Mouse (Mus musculus): ENCODE measurements around the gene Pygo1. TPM values are rescaled to one million over a fixed set of nuclear protein-coding genes. Genes with fewer than 3 reads are reported as not detected.
A peak's percentile ranks its signal among the peaks of the same experiment; 100 is the strongest.

Pygo1 gene
- polyA plus RNA-seq, 1 experiment, result 0.01 TPM

GRCm38 (mm10) chr9:72983066-72983465, 57.6 kb downstream of the Pygo1 start:
- H3K4me2 ChIP-seq (ENCODE audit: low read depth), result no peak overlapping the region
- no peaks in the 10 kb centered on the region for H3K36me3 ChIP-seq (ENCODE audit: control insufficient read depth, insufficient read depth)
- TF ChIP-seq CEBPB (IDR thresholded peaks at IDR 0.05; ENCODE audit: insufficient read depth, poor library complexity, severe bottlenecking) (no peak), TCF12 (IDR thresholded peaks at IDR 0.05; ENCODE audit: insufficient read depth, poor library complexity, severe bottlenecking) (no peak)

GRCm38 (mm10) chr9:72985250-72986220, 60.1 kb downstream of the Pygo1 start, which contains the start of the genes Ccpg1os and Ccpg1:
TSS of gene Ccpg1os (minus strand) at chr9:72985382.
TSS of gene Ccpg1 (plus strand) at chr9:72985429.
- H3K4me3 ChIP-seq, result peak within 1 kb of the TSS; percentile 38
- no peaks in the 10 kb centered on the region for H3K27me3 ChIP-seq (ENCODE audit: control insufficient read depth, insufficient read depth, insufficient read length)
- peak within 1 kb of the TSS; percentile 95 for H3K4me2 ChIP-seq (ENCODE audit: low read depth)
- H3K36me3 ChIP-seq (ENCODE audit: control insufficient read depth, insufficient read depth), result no peaks in the 10 kb centered on the region
- peak within 1 kb of the TSS; percentile 23 for H3ac ChIP-seq (ENCODE audit: control insufficient read depth, insufficient read length)
- no peaks in the 10 kb centered on the region for H3K79me2 ChIP-seq (ENCODE audit: control insufficient read depth, insufficient read depth)
- TF ChIP-seq MYOD1 (IDR thresholded peaks at IDR 0.05; ENCODE audit: control insufficient read depth in 1 of 3, insufficient read length in 2 of 3, low read depth in 2 of 3), result peak in 2 of 3 experiments; percentile 68 to 77
- no peak for TF ChIP-seq SRF (IDR thresholded peaks at IDR 0.05; ENCODE audit: control insufficient read depth, insufficient read length, low read depth)
- peak; percentile 32 to 84 (median 83) for TF ChIP-seq MYOG (IDR thresholded peaks at IDR 0.05; ENCODE audit: control insufficient read depth in 1 of 3, insufficient read depth in 1 of 3, insufficient read length in 2 of 3, low read depth in 2 of 3)
- TF ChIP-seq POLR2A (IDR thresholded peaks at IDR 0.05; ENCODE audit: insufficient read length, low read depth), result peak; percentile 58
- no peak for TF ChIP-seq E2F4 (IDR thresholded peaks at IDR 0.05; ENCODE audit: insufficient read depth)

More at GRCm38 (mm10) chr9:72983066-72983465, 57.6 kb downstream of the Pygo1 start:
- Histone ChIP-seq H3K27me3 (ENCODE audit: control insufficient read depth, insufficient read depth, insufficient read length) (no peaks in the 10 kb centered on the region), H3ac (ENCODE audit: control insufficient read depth, insufficient read length) (no peak overlapping the region), H3K79me2 (ENCODE audit: control insufficient read depth, insufficient read depth) (no peaks in the 10 kb centered on the region), H3K4me3 (no peak overlapping the region)

- Histone ChIP-seq H3K4me2 (ENCODE audit: low read depth) (no peak overlapping the region), H3K27me3 (ENCODE audit: control insufficient read depth, insufficient read depth, insufficient read length) (no peaks in the 10 kb centered on the region), H3K4me3 (no peak overlapping the region), H3K79me2 (ENCODE audit: control insufficient read depth, insufficient read depth) (no peaks in the 10 kb centered on the region), H3K36me3 (ENCODE audit: control insufficient read depth, insufficient read depth) (no peaks in the 10 kb centered on the region), H3ac (ENCODE audit: control insufficient read depth, insufficient read length) (no peak overlapping the region)
- TF ChIP-seq MAX (IDR thresholded peaks at IDR 0.05; ENCODE audit: low read depth) (no peak), POLR2A (IDR thresholded peaks at IDR 0.05; ENCODE audit: insufficient read length, low read depth) (no peak), TCF3 (IDR thresholded peaks at IDR 0.05; ENCODE audit: insufficient read length, low read depth) (no peak), SRF (IDR thresholded peaks at IDR 0.05; ENCODE audit: control insufficient read depth, insufficient read length, low read depth) (no peak), CEBPB (IDR thresholded peaks at IDR 0.05; ENCODE audit: insufficient read depth, poor library complexity, severe bottlenecking) (no peak), USF1 (IDR thresholded peaks at IDR 0.05; ENCODE audit: low read depth) (no peak), REST (IDR thresholded peaks at IDR 0.05; ENCODE audit: insufficient read depth, insufficient read length) (no peak), MYOG (IDR thresholded peaks at IDR 0.05; ENCODE audit: control insufficient read depth in 1 of 3, insufficient read depth in 1 of 3, insufficient read length in 2 of 3, low read depth in 2 of 3) (no peak), TCF12 (IDR thresholded peaks at IDR 0.05; ENCODE audit: insufficient read depth, poor library complexity, severe bottlenecking) (no peak), MYOD1 (IDR thresholded peaks at IDR 0.05; ENCODE audit: control insufficient read depth in 1 of 3, insufficient read length in 2 of 3, low read depth in 2 of 3) (no peak), E2F4 (IDR thresholded peaks at IDR 0.05; ENCODE audit: insufficient read depth) (no peak), POLR2AphosphoS2 (IDR thresholded peaks at IDR 0.05; ENCODE audit: insufficient read length, low read depth) (no peak)
Observed at GRCm38 (mm10) chr9:72987703-72988102, 62.3 kb downstream of the Pygo1 start.

GRCm38 (mm10) chr9:72988706-72989105, 63.3 kb downstream of the Pygo1 start:
- Histone ChIP-seq H3K4me3 (no peak overlapping the region), H3K4me2 (ENCODE audit: low read depth) (no peak overlapping the region), H3K36me3 (ENCODE audit: control insufficient read depth, insufficient read depth) (no peaks in the 10 kb centered on the region), H3K27me3 (ENCODE audit: control insufficient read depth, insufficient read depth, insufficient read length) (no peaks in the 10 kb centered on the region), H3ac (ENCODE audit: control insufficient read depth, insufficient read length) (no peak overlapping the region), H3K79me2 (ENCODE audit: control insufficient read depth, insufficient read depth) (no peaks in the 10 kb centered on the region)
- no peak for TF ChIP-seq MYOD1 (IDR thresholded peaks at IDR 0.05; ENCODE audit: control insufficient read depth in 1 of 3, insufficient read length in 2 of 3, low read depth in 2 of 3)

- H3K4me2 ChIP-seq (ENCODE audit: low read depth), result no peak overlapping the region
- H3K79me2 ChIP-seq (ENCODE audit: control insufficient read depth, insufficient read depth), result no peaks in the 10 kb centered on the region
- TF ChIP-seq MAX (IDR thresholded peaks at IDR 0.05; ENCODE audit: low read depth) (no peak), REST (IDR thresholded peaks at IDR 0.05; ENCODE audit: insufficient read depth, insufficient read length) (no peak), MYOD1 (IDR thresholded peaks at IDR 0.05; ENCODE audit: control insufficient read depth in 1 of 3, insufficient read length in 2 of 3, low read depth in 2 of 3) (no peak), CEBPB (IDR thresholded peaks at IDR 0.05; ENCODE audit: insufficient read depth, poor library complexity, severe bottlenecking) (no peak), USF1 (IDR thresholded peaks at IDR 0.05; ENCODE audit: low read depth) (no peak), TCF12 (IDR thresholded peaks at IDR 0.05; ENCODE audit: insufficient read depth, poor library complexity, severe bottlenecking) (no peak), SRF (IDR thresholded peaks at IDR 0.05; ENCODE audit: control insufficient read depth, insufficient read length, low read depth) (no peak), E2F4 (IDR thresholded peaks at IDR 0.05; ENCODE audit: insufficient read depth) (no peak), POLR2AphosphoS2 (IDR thresholded peaks at IDR 0.05; ENCODE audit: insufficient read length, low read depth) (no peak), TCF3 (IDR thresholded peaks at IDR 0.05; ENCODE audit: insufficient read length, low read depth) (no peak), POLR2A (IDR thresholded peaks at IDR 0.05; ENCODE audit: insufficient read length, low read depth) (no peak), MYOG (IDR thresholded peaks at IDR 0.05; ENCODE audit: control insufficient read depth in 1 of 3, insufficient read depth in 1 of 3, insufficient read length in 2 of 3, low read depth in 2 of 3) (no peak)
- H3K27me3 ChIP-seq (ENCODE audit: control insufficient read depth, insufficient read depth, insufficient read length), result no peaks in the 10 kb centered on the region
- no peak overlapping the region for H3ac ChIP-seq (ENCODE audit: control insufficient read depth, insufficient read length)
- H3K36me3 ChIP-seq (ENCODE audit: control insufficient read depth, insufficient read depth), result no peaks in the 10 kb centered on the region
- no peak overlapping the region for H3K4me3 ChIP-seq
Observed at GRCm38 (mm10) chr9:72991420-72991819, 66.0 kb downstream of the Pygo1 start.

Measured in myocyte (in vitro differentiated cells).